Mouse (Mus musculus) ES-Bruce4 (cell line): ENCODE data around the gene Mr1. TPM values are rescaled to one million over a fixed set of nuclear protein-coding genes. Genes with fewer than 3 reads are reported as not detected.

Experiments used
- H3K27ac ChIP-seq: 2 replicates; pipeline ENCODE4 v1.5.1; 2012; ENCODE audit warnings: low read length, inconsistent platforms; ENCODE audit not compliant: insufficient read depth
- H3K27me3 ChIP-seq: 2 replicates; pipeline ENCODE4 v1.6.1; 2012; ENCODE audit warnings: mild to moderate bottlenecking, low read length, inconsistent platforms; ENCODE audit not compliant: control insufficient read depth, poor library complexity, insufficient read depth, severe bottlenecking
- H3K36me3 ChIP-seq: 2 replicates; pipeline ENCODE4 v1.6.1; 2012; ENCODE audit warnings: inconsistent platforms, mild to moderate bottlenecking, low read length, moderate library complexity; ENCODE audit not compliant: control insufficient read depth, poor library complexity, insufficient read depth, severe bottlenecking
- H3K4me1 ChIP-seq: one replicate; pipeline ENCODE4 v1.8.1; 2011; ENCODE audit warnings: low read length; ENCODE audit not compliant: control insufficient read depth, insufficient read depth
- H3K4me3 ChIP-seq: 2 replicates; pipeline ENCODE4 v1.5.1; 2011; ENCODE audit warnings: low read depth, mild to moderate bottlenecking, low read length
- H3K9ac ChIP-seq: 2 replicates; pipeline ENCODE4 v1.6.1; 2012; ENCODE audit warnings: low read depth, mild to moderate bottlenecking, inconsistent platforms; ENCODE audit not compliant: poor library complexity, severe bottlenecking
- H3K9me3 ChIP-seq: replicated peaks from 2 replicates; pipeline ENCODE4 v1.6.1; 2012; ENCODE audit warnings: mild to moderate bottlenecking, low read length, inconsistent platforms; ENCODE audit not compliant: control insufficient read depth, poor library complexity, insufficient read depth, severe bottlenecking
- CTCF ChIP-seq: IDR thresholded peaks from one replicate; pipeline ENCODE4 v1.8.1; 2011; ENCODE audit warnings: low read depth, low read length
- EP300 ChIP-seq: IDR thresholded peaks from 2 replicates; pipeline ENCODE4 v1.6.1; 2011; ENCODE audit warnings: low read depth, low read length; ENCODE audit not compliant: insufficient read depth
- POLR2A ChIP-seq: IDR thresholded peaks from one replicate; pipeline ENCODE4 v1.8.1; 2011; ENCODE audit warnings: low read length; ENCODE audit not compliant: insufficient read depth
- polyA plus RNA-seq: library from polyadenylated mRNA; stranded (reverse); fragments of >200 nt; gene quantifications from 2 replicates; pipeline ENCODE4 v1.2.4, GENCODE M21; 2011; ENCODE audit warnings: low read depth; ENCODE audit not compliant: missing spikeins, insufficient read depth, insufficient read length

Gene Mr1
- polyA plus RNA-seq, result 0.65 and 1.1 TPM in 2 replicates

- no peak for TF ChIP-seq EP300
- no peak for TF ChIP-seq CTCF
- no peaks in the 10 kb centered on the region for H3K4me1 ChIP-seq
- no peak within 1 kb of the TSS for H3K9ac ChIP-seq
- no peaks in the 10 kb centered on the region for H3K9me3 ChIP-seq
- no peak within 1 kb of the TSS for H3K27ac ChIP-seq
- H3K4me3 ChIP-seq, result no peak within 1 kb of the TSS
- no peaks in the 10 kb centered on the region for H3K27me3 ChIP-seq
- no peaks in the 10 kb centered on the region for H3K36me3 ChIP-seq
Measured at GRCm38 (mm10) chr1:155146572-155146980, at the start of gene Mr1. TSS of gene Mr1 (minus strand) at chr1:155146814.

GRCm38 (mm10) chr1:155192805-155193368, 46.3 kb upstream of the Mr1 start:
- Histone ChIP-seq H3K27me3 (no peaks in the 10 kb centered on the region), H3K9me3 (no peaks in the 10 kb centered on the region), H3K4me3 (no peak overlapping the region), H3K9ac (no peak overlapping the region), H3K36me3 (no peaks in the 10 kb centered on the region), H3K27ac (no peak overlapping the region), H3K4me1 (no peaks in the 10 kb centered on the region)
- TF ChIP-seq CTCF (no peak), EP300 (no peak), POLR2A (no peak)

GRCm38 (mm10) chr1:155191671-155192070, 45.1 kb upstream of the Mr1 start:
- H3K27me3 ChIP-seq, result no peaks in the 10 kb centered on the region
- H3K36me3 ChIP-seq, result no peaks in the 10 kb centered on the region
- H3K27ac ChIP-seq, result no peak overlapping the region
- no peak overlapping the region for H3K9ac ChIP-seq
- H3K9me3 ChIP-seq, result no peaks in the 10 kb centered on the region
- H3K4me1 ChIP-seq, result no peaks in the 10 kb centered on the region
- TF ChIP-seq CTCF (no peak), EP300 (no peak), POLR2A (no peak)
- H3K4me3 ChIP-seq, result no peak overlapping the region

GRCm38 (mm10) chr1:155191219-155191618, 44.6 kb upstream of the Mr1 start:
- TF ChIP-seq POLR2A, result no peak
- no peak for TF ChIP-seq EP300
- no peak for TF ChIP-seq CTCF
- Histone ChIP-seq H3K27me3 (no peaks in the 10 kb centered on the region), H3K36me3 (no peaks in the 10 kb centered on the region), H3K9me3 (no peaks in the 10 kb centered on the region), H3K9ac (no peak overlapping the region), H3K4me3 (no peak overlapping the region), H3K4me1 (no peaks in the 10 kb centered on the region), H3K27ac (no peak overlapping the region)

- no peaks in the 10 kb centered on the region for H3K36me3 ChIP-seq
Measured at GRCm38 (mm10) chr1:155188656-155189055, 42.0 kb upstream of the Mr1 start.

GRCm38 (mm10) chr1:155184191-155184590, 37.6 kb upstream of the Mr1 start:
- TF ChIP-seq EP300 (no peak), CTCF (no peak), POLR2A (no peak)
- peaks cover 6% of the 10 kb centered on the region; the same call in 1 of the 2 replicates for H3K9me3 ChIP-seq
- no peaks in the 10 kb centered on the region for H3K36me3 ChIP-seq
- no peaks in the 10 kb centered on the region for H3K4me1 ChIP-seq
- no peak overlapping the region for H3K4me3 ChIP-seq
- H3K9ac ChIP-seq, result no peak overlapping the region
- no peaks in the 10 kb centered on the region for H3K27me3 ChIP-seq
- no peak overlapping the region for H3K27ac ChIP-seq

More at GRCm38 (mm10) chr1:155188656-155189055, 42.0 kb upstream of the Mr1 start:
- Histone ChIP-seq H3K9me3 (no peaks in the 10 kb centered on the region), H3K27me3 (no peaks in the 10 kb centered on the region), H3K4me1 (no peaks in the 10 kb centered on the region), H3K4me3 (no peak overlapping the region), H3K27ac (no peak overlapping the region), H3K9ac (no peak overlapping the region)
- TF ChIP-seq EP300 (no peak), POLR2A (no peak), CTCF (no peak)
